In genomic region chr13:102898374-102899131, GRCm38 (mm10) we compare ENCODE assay signal across 8 mouse cellular contexts.
DNase-seq lines count a peak whose midpoint lies in the region; ATAC-seq and TF ChIP-seq lines count a peak whose summit lies in the region.

No protein-coding gene starts in this region.

- H3K4me3 ChIP-seq in liver, embryonic 15.5 days (replicated peaks): no peak overlapping the region
- H3K4me3 ChIP-seq in heart, embryonic 12.5 days: no peak overlapping the region
- H3K4me3 ChIP-seq in myocyte: peak overlapping the region; percentile 14

- no peaks in the 10 kb centered on the region for H3K36me3 ChIP-seq in liver, embryonic 15.5 days (replicated peaks)
- no peaks in the 10 kb centered on the region for H3K36me3 ChIP-seq in heart, embryonic 12.5 days
- no peaks in the 10 kb centered on the region for H3K36me3 ChIP-seq in myocyte (ENCODE audit: control insufficient read depth, insufficient read depth)

- H3K79me2 ChIP-seq in myocyte (ENCODE audit: control insufficient read depth, insufficient read depth): peaks cover 77% of the 10 kb centered on the region

- no peak overlapping the region for H3K27ac ChIP-seq in liver, embryonic 15.5 days (replicated peaks)
- H3K27ac ChIP-seq in heart, embryonic 12.5 days (ENCODE audit: poor library complexity, severe bottlenecking): peak overlapping the region; percentile 75

- H3K4me1 ChIP-seq in liver, embryonic 15.5 days (replicated peaks): peaks cover 11% of the 10 kb centered on the region
- H3K4me1 ChIP-seq in heart, embryonic 12.5 days (replicated peaks): peaks cover 70% of the 10 kb centered on the region

- no peak for TF ChIP-seq POLR2A in myocyte (IDR thresholded peaks at IDR 0.05; ENCODE audit: insufficient read length, low read depth)

- 0 out of 2 replicates have a peak, but pooled peaks have one; percentile 15 for ATAC-seq in liver, embryonic 15.5 days (ENCODE audit: insufficient read depth)
- ATAC-seq in common myeloid progenitor, adult 5-6 weeks (replicated peaks; ENCODE audit: low read depth, poor library complexity, severe bottlenecking): peak; percentile 53
- ATAC-seq in heart, embryonic 12.5 days (ENCODE audit: insufficient number of reproducible peaks, low FRiP score): no peak

- H3K9me3 ChIP-seq in liver, embryonic 15.5 days (replicated peaks): no peaks in the 10 kb centered on the region
- no peaks in the 10 kb centered on the region for H3K9me3 ChIP-seq in heart, embryonic 12.5 days (replicated peaks)

- DNase-seq in liver: no peak
- DNase-seq in kidney, postnatal 25 days: peak; percentile 64 to 91
- no peak for DNase-seq in frontal cortex, postnatal 10 days (ENCODE audit: low spot score in 2 of 2)
- DNase-seq in frontal cortex, postnatal 25 days (ENCODE audit: low spot score in 2 of 2): no peak

- no peak overlapping the region for H3K9ac ChIP-seq in liver, embryonic 15.5 days
- peak overlapping the region; percentile 25; the same call in 1 of the 2 replicates for H3K9ac ChIP-seq in heart, embryonic 12.5 days

- H3ac ChIP-seq in myocyte (ENCODE audit: control insufficient read depth, insufficient read length): no peak overlapping the region

- no peak overlapping the region for H3K4me2 ChIP-seq in liver, embryonic 15.5 days
- H3K4me2 ChIP-seq in heart, embryonic 12.5 days: peak overlapping the region; percentile 8; the same call in 1 of the 2 replicates
- peak overlapping the region; percentile 97 for H3K4me2 ChIP-seq in myocyte (ENCODE audit: low read depth)

- H3K27me3 ChIP-seq in liver, embryonic 15.5 days: no peaks in the 10 kb centered on the region
- no peaks in the 10 kb centered on the region for H3K27me3 ChIP-seq in heart, embryonic 12.5 days (replicated peaks)
- H3K27me3 ChIP-seq in myocyte (ENCODE audit: control insufficient read depth, insufficient read depth, insufficient read length): no peaks in the 10 kb centered on the region

- WGBS in liver, embryonic 15.5 days (ENCODE audit: insufficient replicate concordance): 49% methylated on average over 15 of the region's 15 CpGs
- WGBS in heart, embryonic 12.5 days: 40% methylated on average over 15 of the region's 15 CpGs

TF ChIP-seq in myocyte, 11 proteins besides CTCF, POLR2A, EP300 and RAD21:
- no peak for TF ChIP-seq MAX (IDR thresholded peaks at IDR 0.05; ENCODE audit: low read depth)
- peak; percentile 64 for TF ChIP-seq TCF12 (IDR thresholded peaks at IDR 0.05; ENCODE audit: insufficient read depth, poor library complexity, severe bottlenecking)
- TF ChIP-seq MYOG (IDR thresholded peaks at IDR 0.05; ENCODE audit: control insufficient read depth in 1 of 3, insufficient read depth in 1 of 3, insufficient read length in 2 of 3, low read depth in 2 of 3): peak in 2 of 3 experiments; percentile 77 to 97
- TF ChIP-seq TCF3 (IDR thresholded peaks at IDR 0.05; ENCODE audit: insufficient read length, low read depth): peak; percentile 49
- TF ChIP-seq MYOD1 (IDR thresholded peaks at IDR 0.05; ENCODE audit: control insufficient read depth in 1 of 3, insufficient read length in 2 of 3, low read depth in 2 of 3): peak in 2 of 3 experiments; percentile 79 to 91

Comparison
In these comparisons a context has a peak if more than half of its experiments do, and no peak if none do; other contexts are left out.
1. DNase-seq: peak in kidney, postnatal 25 days (2 of 2); none in liver (single experiment), frontal cortex, postnatal 10 days (0 of 2) and frontal cortex, postnatal 25 days (0 of 2).